Mouse (Mus musculus) C2C12 (cell line): ENCODE measurements at regions not wholly inside any gene's neighbourhood (a gene's known extent, or its start where the extent isn't known, plus 50 kb on each side); places are given as distances from the start of the nearest gene placed in this dataset.

Source experiments
- H3K27me3 ChIP-seq: one replicate; pipeline ENCODE4 v1.6.1; 2011; ENCODE audit not compliant: control insufficient read depth, insufficient read depth, insufficient read length
- H3K36me3 ChIP-seq: one replicate; pipeline ENCODE4 v1.6.1; 2011; ENCODE audit not compliant: control insufficient read depth, insufficient read depth
- H3K4me3 ChIP-seq: one replicate; pipeline ENCODE4 v1.5.1; 2011; ENCODE audit warnings: mild to moderate bottlenecking, control low read depth; ENCODE audit not compliant: poor library complexity, insufficient read depth, severe bottlenecking
- H3K79me2 ChIP-seq: one replicate; pipeline ENCODE4 v1.6.1; 2011; ENCODE audit not compliant: control insufficient read depth, insufficient read depth
- H3K79me3 ChIP-seq: one replicate; pipeline ENCODE4 v1.6.1; 2011; ENCODE audit warnings: low read depth, control low read depth
- H3ac ChIP-seq: one replicate; pipeline ENCODE3; 2011; ENCODE audit warnings: low read depth; ENCODE audit not compliant: control insufficient read depth, insufficient read length
- CEBPB ChIP-seq: IDR thresholded peaks from one replicate; pipeline ENCODE4 v1.6.1; 2011; ENCODE audit warnings: low read depth, mild to moderate bottlenecking, control low read depth, moderate library complexity
- CTCF ChIP-seq: IDR thresholded peaks from one replicate; pipeline ENCODE4 v1.5.1; 2011; ENCODE audit not compliant: control insufficient read depth, insufficient read depth, insufficient read length
- FOSL1 ChIP-seq: IDR thresholded peaks from one replicate; pipeline ENCODE4 v1.8.0; 2011; ENCODE audit warnings: mild to moderate bottlenecking, low read length; ENCODE audit not compliant: poor library complexity, insufficient read depth, severe bottlenecking
- MAX ChIP-seq: IDR thresholded peaks from one replicate; pipeline ENCODE4 v1.6.1; 2011; ENCODE audit warnings: mild to moderate bottlenecking, control low read depth
- MYOD1 ChIP-seq: IDR thresholded peaks from one replicate; pipeline ENCODE4 v1.6.1; 2011; ENCODE audit warnings: low read depth; ENCODE audit not compliant: control insufficient read depth, insufficient read length
- MYOG ChIP-seq: IDR thresholded peaks from one replicate; pipeline ENCODE4 v1.6.1; 2011; ENCODE audit not compliant: control insufficient read depth, insufficient read length; ENCODE audit errors: extremely low read depth
- USF1 ChIP-seq: IDR thresholded peaks from one replicate; pipeline ENCODE4 v1.6.1; 2011; ENCODE audit warnings: low read depth, mild to moderate bottlenecking, control low read depth, moderate library complexity

- Histone ChIP-seq H3K27me3 (no peaks in the 10 kb centered on the region), H3K36me3 (no peaks in the 10 kb centered on the region), H3K4me3 (no peak overlapping the region), H3K79me3 (no peaks in the 10 kb centered on the region), H3ac (no peak overlapping the region), H3K79me2 (no peaks in the 10 kb centered on the region)
- TF ChIP-seq MAX: no peak
- TF ChIP-seq FOSL1: no peak
- no peak for TF ChIP-seq MYOG
Measured at GRCm38 (mm10) chr5:106313874-106314273, 144.1 kb downstream of the Barhl2 start.

GRCm38 (mm10) chr5:106301372-106301771, 156.6 kb downstream of the Barhl2 start:
- Histone ChIP-seq H3ac (no peak overlapping the region), H3K27me3 (no peaks in the 10 kb centered on the region), H3K79me3 (no peaks in the 10 kb centered on the region), H3K36me3 (no peaks in the 10 kb centered on the region), H3K4me3 (no peak overlapping the region), H3K79me2 (no peaks in the 10 kb centered on the region)
- TF ChIP-seq USF1 (no peak), MYOD1 (no peak), FOSL1 (no peak), CTCF (no peak), MAX (no peak)

- H3K79me2 ChIP-seq: no peaks in the 10 kb centered on the region
- no peaks in the 10 kb centered on the region for H3K79me3 ChIP-seq
- TF ChIP-seq MAX: no peak
- no peak for TF ChIP-seq CEBPB
- TF ChIP-seq MYOG: no peak
- no peak for TF ChIP-seq FOSL1
- no peak for TF ChIP-seq MYOD1
- no peak for TF ChIP-seq CTCF
- no peak for TF ChIP-seq USF1
- H3K4me3 ChIP-seq: no peak overlapping the region
- no peaks in the 10 kb centered on the region for H3K27me3 ChIP-seq
- no peaks in the 10 kb centered on the region for H3K36me3 ChIP-seq
- H3ac ChIP-seq: no peak overlapping the region
Measured at GRCm38 (mm10) chr5:106296721-106297120, 161.2 kb downstream of the Barhl2 start.

DNA sequence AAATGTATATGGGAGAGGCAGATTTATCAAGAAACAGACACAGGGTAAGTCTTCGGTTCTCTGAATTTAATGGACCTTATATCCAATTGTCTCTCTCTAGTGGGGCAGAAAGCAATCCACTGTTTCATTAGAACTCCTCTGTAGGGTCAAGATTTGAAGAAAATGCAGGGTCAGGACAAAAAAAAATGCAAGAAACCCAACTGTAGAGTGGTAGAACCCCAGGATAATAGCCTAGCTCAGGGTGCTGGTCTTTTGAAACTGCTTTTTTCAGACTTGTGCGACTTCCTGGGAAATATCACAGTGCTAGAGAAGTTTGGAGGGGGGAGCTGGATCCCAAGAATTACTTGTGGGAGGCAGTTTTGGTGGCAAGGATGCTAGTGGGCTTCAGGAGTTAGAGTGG, 162.0 kb downstream of the Barhl2 start:
- Histone ChIP-seq H3K36me3 (no peaks in the 10 kb centered on the region), H3K79me3 (no peaks in the 10 kb centered on the region)
- TF ChIP-seq CEBPB (no peak), CTCF (no peak), FOSL1 (no peak), MAX (no peak), MYOG (no peak)

DNA sequence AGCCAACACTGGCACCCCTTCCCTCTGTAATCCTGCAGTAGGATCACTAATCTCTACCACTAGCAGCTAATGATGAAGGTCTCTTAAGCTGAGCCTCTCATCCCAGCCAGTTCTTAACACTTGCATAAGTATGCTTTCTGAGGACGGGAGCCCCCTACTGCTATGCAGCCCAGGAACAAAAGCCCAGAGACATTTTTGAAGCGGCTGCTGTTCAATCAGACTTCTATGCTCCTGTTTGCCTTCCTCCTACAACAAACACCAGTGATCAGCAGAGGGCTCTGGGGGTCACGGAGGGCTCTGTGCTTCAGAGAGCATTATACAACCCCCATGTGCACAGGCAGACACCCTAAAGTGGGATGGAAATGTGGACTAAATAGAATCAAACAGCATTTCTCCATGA, 162.4 kb downstream of the Barhl2 start:
- TF ChIP-seq CEBPB (no peak), FOSL1 (no peak), MAX (no peak), USF1 (no peak), MYOG (no peak), CTCF (no peak), MYOD1 (no peak)
- H3K4me3 ChIP-seq: no peak overlapping the region
- no peaks in the 10 kb centered on the region for H3K27me3 ChIP-seq
- H3ac ChIP-seq: no peak overlapping the region
- H3K79me3 ChIP-seq: no peaks in the 10 kb centered on the region
- no peaks in the 10 kb centered on the region for H3K79me2 ChIP-seq
- H3K36me3 ChIP-seq: no peaks in the 10 kb centered on the region

More for the DNA sequence above, 162.0 kb downstream of the Barhl2 start:
- H3K4me3 ChIP-seq: no peak overlapping the region
- no peaks in the 10 kb centered on the region for H3K79me2 ChIP-seq
- H3K27me3 ChIP-seq: no peaks in the 10 kb centered on the region
- H3ac ChIP-seq: no peak overlapping the region

- no peaks in the 10 kb centered on the region for H3K27me3 ChIP-seq
- H3ac ChIP-seq: no peak overlapping the region
- no peaks in the 10 kb centered on the region for H3K36me3 ChIP-seq
- no peaks in the 10 kb centered on the region for H3K79me3 ChIP-seq
- no peak overlapping the region for H3K4me3 ChIP-seq
- H3K79me2 ChIP-seq: no peaks in the 10 kb centered on the region
- no peak for TF ChIP-seq FOSL1
- no peak for TF ChIP-seq MYOG
- no peak for TF ChIP-seq MAX
- TF ChIP-seq CEBPB: no peak
Measured at GRCm38 (mm10) chr5:106292387-106293229, 165.4 kb downstream of the Barhl2 start.
